Mouse (Mus musculus) ES-E14 (cell line): ENCODE results near the gene Fam221a. TPM values are rescaled to one million over a fixed set of nuclear protein-coding genes. Genes with fewer than 3 reads are reported as not detected.

Source experiments
- DNase-seq: peaks from one replicate; pipeline ENCODE4 v3.0.0-alpha.2; 2013; ENCODE audit warnings: low read depth, low spot score
- H3K27ac ChIP-seq: 2 replicates; pipeline ENCODE4 v1.5.1; 2012; ENCODE audit warnings: low read depth, mild to moderate bottlenecking, low read length, moderate library complexity, mixed read lengths; ENCODE audit not compliant: poor library complexity, insufficient read depth, severe bottlenecking
- H3K36me3 ChIP-seq: 2 replicates; pipeline ENCODE4 v1.6.1; 2012; ENCODE audit warnings: mild to moderate bottlenecking, low read length, moderate library complexity, mixed read lengths; ENCODE audit not compliant: control insufficient read depth, poor library complexity, insufficient read depth, severe bottlenecking
- H3K4me1 ChIP-seq, 2 experiments: fragments of 150-350 bp in 1 of 2; sonication (generic) in 1 of 2; 2 replicates each; pipeline ENCODE4 v1.6.1; 2012; ENCODE audit warnings: low read length in 2 of 2, mild to moderate bottlenecking in 1 of 2, mixed read lengths in 1 of 2; ENCODE audit not compliant: control insufficient read depth in 2 of 2, insufficient read depth in 2 of 2, poor library complexity in 1 of 2
- H3K4me3 ChIP-seq, 2 experiments: fragments of 150-350 bp in 1 of 2; sonication (generic) in 1 of 2; 2 replicates each; pipeline ENCODE4 v1.5.1; 2012; ENCODE audit warnings: low read length in 2 of 2, low read depth in 1 of 2, mild to moderate bottlenecking in 1 of 2, mixed read lengths in 1 of 2; ENCODE audit not compliant: insufficient read depth in 1 of 2, poor library complexity in 1 of 2, severe bottlenecking in 1 of 2
- H3K9ac ChIP-seq: 2 replicates; pipeline ENCODE4 v1.6.1; 2012; ENCODE audit warnings: low read depth, mild to moderate bottlenecking, low read length, mixed read lengths; ENCODE audit not compliant: poor library complexity, insufficient read depth, severe bottlenecking
- H3K9me3 ChIP-seq: fragments of 150-350 bp; sonication (generic); 2 replicates; pipeline ENCODE4 v1.6.1; 2012; ENCODE audit warnings: low read depth, mild to moderate bottlenecking, low read length; ENCODE audit not compliant: control insufficient read depth, insufficient read depth
- CHD2 ChIP-seq: IDR thresholded peaks from 2 replicates; pipeline ENCODE4 v1.6.1; 2014; ENCODE audit warnings: mild to moderate bottlenecking, low read depth, low read length, inconsistent platforms
- HCFC1 ChIP-seq: IDR thresholded peaks from 2 replicates; pipeline ENCODE4 v1.6.1; 2012; ENCODE audit warnings: low read length, inconsistent platforms, borderline replicate concordance; ENCODE audit not compliant: insufficient read depth
- MAFK ChIP-seq: IDR thresholded peaks from 2 replicates; pipeline ENCODE4 v1.6.1; 2014; ENCODE audit warnings: mild to moderate bottlenecking, low read depth, low read length, inconsistent platforms; ENCODE audit not compliant: insufficient read depth
- ZC3H11A ChIP-seq: IDR thresholded peaks from 2 replicates; pipeline ENCODE4 v1.6.1; 2012; ENCODE audit warnings: low read depth, mild to moderate bottlenecking, inconsistent platforms, low read length, borderline replicate concordance
- ZNF384 ChIP-seq: IDR thresholded peaks from 2 replicates; pipeline ENCODE4 v1.6.1; 2012; ENCODE audit warnings: low read depth, low read length, inconsistent platforms
- in situ Hi-C, 2 experiments: fragments of 600-800 bp; cut with MboI; formaldehyde crosslinking; loops; one replicate each; pipeline ENCODE4 v1.15.1; 2025; ENCODE audit warnings: low sequenced_read_pairs in 2 of 2, inconsistent platforms in 1 of 2; ENCODE audit not compliant: unreplicated experiment in 2 of 2
- total RNA-seq: library from RNA; depleted of rRNA; stranded (reverse); fragments of 300-350 nt; gene quantifications from 2 replicates; pipeline ENCODE4 v1.2.3, GENCODE M21; 2012

The Fam221a gene
- total RNA-seq, 1 experiment, result 4.9 TPM

GRCm38 (mm10) chr6:49394276-49394675, 26.7 kb downstream of the Fam221a start:
- no peak for TF ChIP-seq MAFK
- no peak for TF ChIP-seq ZC3H11A
- Histone ChIP-seq H3K4me1 (no peaks in the 10 kb centered on the region), H3K9ac (no peak overlapping the region), H3K27ac (no peak overlapping the region), H3K9me3 (no peaks in the 10 kb centered on the region), H3K4me3 (no peak overlapping the region), H3K36me3 (no peaks in the 10 kb centered on the region)
- in situ Hi-C loops, result no loop called here
- DNase-seq, result no peak

- peak; percentile 63 for DNase-seq
- peak within 1 kb of the TSS; percentile 15 to 36; a peak in 3 of 4 replicates for H3K4me3 ChIP-seq
- TF ChIP-seq CHD2 (no peak), MAFK (no peak), ZC3H11A (no peak), ZNF384 (no peak), HCFC1 (no peak)
- no peaks in the 10 kb centered on the region for H3K9me3 ChIP-seq
- peak within 1 kb of the TSS; percentile 12 for H3K9ac ChIP-seq
- in situ Hi-C loops, result no loop called here
- no peak within 1 kb of the TSS for H3K27ac ChIP-seq
- H3K36me3 ChIP-seq, result no peaks in the 10 kb centered on the region
- no peaks in the 10 kb centered on the region for H3K4me1 ChIP-seq
Observed at GRCm38 (mm10) chr6:49395316-49395715, 27.8 kb downstream of the Fam221a start, which contains the start of gene Stk31. Gene Stk31 (plus strand): TSS chr6:49395604.

- in situ Hi-C loops, result no loop called here
- H3K27ac ChIP-seq, result no peak overlapping the region
- no peaks in the 10 kb centered on the region for H3K4me1 ChIP-seq
- no peak overlapping the region for H3K9ac ChIP-seq
- TF ChIP-seq CHD2 (no peak), MAFK (no peak), ZNF384 (no peak), ZC3H11A (no peak), HCFC1 (no peak)
- no peak overlapping the region for H3K4me3 ChIP-seq
- no peaks in the 10 kb centered on the region for H3K36me3 ChIP-seq
- no peaks in the 10 kb centered on the region for H3K9me3 ChIP-seq
- DNase-seq, result no peak
Observed at GRCm38 (mm10) chr6:49397466-49397865, 29.9 kb downstream of the Fam221a start.

- H3K4me1 ChIP-seq, result no peaks in the 10 kb centered on the region
- H3K4me3 ChIP-seq, result no peak overlapping the region
- in situ Hi-C loops, result no loop called here
- TF ChIP-seq MAFK (no peak), ZNF384 (0 out of 2 replicates have a peak, but pooled peaks have one; percentile 29), ZC3H11A (0 out of 2 replicates have a peak, but pooled peaks have one; percentile 21), HCFC1 (no peak), CHD2 (no peak)
- H3K36me3 ChIP-seq, result no peaks in the 10 kb centered on the region
- no peak for DNase-seq
- H3K9ac ChIP-seq, result no peak overlapping the region
- H3K27ac ChIP-seq, result no peak overlapping the region
- H3K9me3 ChIP-seq, result no peaks in the 10 kb centered on the region
Observed at GRCm38 (mm10) chr6:49398365-49398764, 30.8 kb downstream of the Fam221a start.

GRCm38 (mm10) chr6:49410830-49411229, 43.3 kb downstream of the Fam221a start:
- no peak overlapping the region for H3K9ac ChIP-seq
- peaks cover 4% of the 10 kb centered on the region for H3K9me3 ChIP-seq
- H3K36me3 ChIP-seq, result no peaks in the 10 kb centered on the region
- in situ Hi-C loops, result no loop called here
- no peak for DNase-seq
- H3K4me1 ChIP-seq, result peaks cover 2 to 3% of the 10 kb centered on the region in 2 experiments; a peak in 3 of 4 replicates
- no peak overlapping the region for H3K27ac ChIP-seq
- H3K4me3 ChIP-seq, result no peak overlapping the region
- TF ChIP-seq MAFK (no peak), CHD2 (no peak)
